Mouse (Mus musculus): ENCODE measurements around the gene Sepsecs. TPM values are rescaled to one million over a fixed set of nuclear protein-coding genes. Genes with fewer than 3 reads are reported as not detected.

Sepsecs gene
- polyA plus RNA-seq, 1 experiment from 2014 or later, result 7.4 TPM

DNA sequence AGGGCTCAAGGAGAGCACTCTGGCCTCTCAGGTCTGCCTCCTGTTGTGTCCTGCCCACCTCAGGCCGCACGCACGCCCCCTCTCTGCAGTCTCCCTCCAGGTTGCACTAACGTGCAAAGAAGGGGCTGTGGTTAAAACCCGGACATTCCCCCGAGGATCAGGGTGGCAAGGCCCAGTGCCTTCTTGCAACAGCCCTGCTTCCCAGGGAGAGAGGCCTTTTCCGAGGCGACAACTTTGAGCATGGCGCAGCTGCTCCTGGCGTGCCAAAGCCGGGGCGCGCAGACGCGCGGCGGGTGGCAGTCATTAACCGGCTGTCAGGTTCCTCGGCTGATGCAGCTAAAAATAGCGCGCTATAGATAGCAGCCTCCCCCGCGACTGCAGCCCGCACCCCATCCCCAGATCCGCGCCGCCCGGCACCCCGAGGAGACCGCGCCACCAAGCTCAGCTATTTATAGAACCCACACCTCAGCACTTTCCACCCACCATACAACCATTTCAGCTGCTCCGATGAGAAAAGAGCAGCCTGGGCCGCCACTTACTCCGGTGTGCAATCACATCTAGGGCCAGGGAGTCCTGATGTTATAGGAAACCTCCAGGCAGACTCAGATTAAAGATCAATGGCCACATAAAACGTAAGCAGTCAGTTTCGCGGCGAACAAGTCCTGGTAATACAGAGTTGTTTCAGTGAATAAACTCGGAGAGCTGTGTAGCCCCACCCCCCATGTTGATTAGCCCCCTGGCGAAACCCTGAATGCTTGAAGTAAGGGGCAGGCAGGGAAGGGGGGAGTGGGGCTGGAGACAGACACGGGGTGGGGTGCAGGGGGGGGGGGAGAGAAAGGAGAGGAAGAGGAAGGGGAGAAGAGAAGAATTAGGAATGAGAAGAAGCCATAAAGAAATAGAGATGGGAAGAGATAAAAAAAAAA, 50.9 kb downstream of the Sepsecs start:
- H3K9ac ChIP-seq (ENCODE audit: low read depth, low read length), result peak overlapping the region; percentile 55
- WGBS, result under 1% methylated on average over 41 of the region's 41 CpGs
- ATAC-seq, result peak; percentile 83
- peaks cover 21% of the 10 kb centered on the region for H3K4me1 ChIP-seq (ENCODE audit: control insufficient read depth, insufficient read depth, low read length)
- H3K4me2 ChIP-seq (ENCODE audit: low read length), result peak overlapping the region; percentile 65
- H3K9me3 ChIP-seq (replicated peaks; ENCODE audit: control insufficient read depth, low read length, poor library complexity, severe bottlenecking), result no peaks in the 10 kb centered on the region
- no peaks in the 10 kb centered on the region for H3K27me3 ChIP-seq (ENCODE audit: control insufficient read depth, insufficient read depth, low read depth, low read length)
- peak overlapping the region; percentile 39 for H3K4me3 ChIP-seq (ENCODE audit: low read depth, low read length)
- H3K36me3 ChIP-seq (ENCODE audit: control insufficient read depth, insufficient read depth, low read length), result no peaks in the 10 kb centered on the region
- H3K27ac ChIP-seq (ENCODE audit: low read length), result peak overlapping the region; percentile 73

DNA sequence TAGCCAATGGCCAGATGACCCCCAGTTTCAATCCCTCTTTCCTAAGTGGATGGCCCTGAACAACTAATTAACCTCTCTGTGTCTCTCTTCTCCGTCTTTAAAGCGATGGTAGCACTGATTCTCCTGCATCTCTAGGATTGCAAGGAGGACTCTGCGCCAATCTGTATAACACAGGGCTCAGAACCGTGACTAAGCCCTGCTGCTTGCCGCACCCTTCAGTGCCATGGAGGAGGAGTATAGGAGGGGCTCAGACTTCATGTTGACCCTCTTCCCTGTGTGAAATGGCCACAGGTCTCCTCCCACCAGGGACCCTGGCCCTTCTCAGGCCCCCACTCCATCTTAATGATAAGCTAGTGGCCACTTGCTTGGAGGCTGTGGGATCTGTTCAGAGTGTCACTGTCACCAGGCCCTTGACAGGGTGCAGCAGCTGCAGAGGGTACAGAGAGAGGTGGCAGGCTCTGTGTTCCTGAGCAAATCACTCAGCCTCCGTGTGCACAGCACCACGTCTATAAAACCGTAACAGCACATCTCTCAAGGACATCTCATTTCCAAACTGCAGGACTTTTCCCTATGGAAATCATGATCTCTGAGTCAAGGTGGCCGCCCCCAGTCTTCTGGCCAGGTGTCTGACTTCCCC, 51.7 kb downstream of the Sepsecs start:
- no peaks in the 10 kb centered on the region for H3K36me3 ChIP-seq (ENCODE audit: control insufficient read depth, insufficient read depth, low read length)
- H3K27ac ChIP-seq (ENCODE audit: low read length), result peak overlapping the region; percentile 73
- H3K4me2 ChIP-seq (ENCODE audit: low read length), result peak overlapping the region; percentile 65
- no peaks in the 10 kb centered on the region for H3K9me3 ChIP-seq (replicated peaks; ENCODE audit: control insufficient read depth, low read length, poor library complexity, severe bottlenecking)
- peak overlapping the region; percentile 55; the same call in 1 of the 2 replicates for H3K9ac ChIP-seq (ENCODE audit: low read depth, low read length)
- WGBS, result 21% methylated on average over 9 of the region's 9 CpGs
- H3K4me1 ChIP-seq (ENCODE audit: control insufficient read depth, insufficient read depth, low read length), result peaks cover 21% of the 10 kb centered on the region
- peak; percentile 55 for ATAC-seq
- H3K27me3 ChIP-seq (ENCODE audit: control insufficient read depth, insufficient read depth, low read depth, low read length), result no peaks in the 10 kb centered on the region
- H3K4me3 ChIP-seq (ENCODE audit: low read depth, low read length), result peak overlapping the region; percentile 39; the same call in 1 of the 2 replicates

DNA sequence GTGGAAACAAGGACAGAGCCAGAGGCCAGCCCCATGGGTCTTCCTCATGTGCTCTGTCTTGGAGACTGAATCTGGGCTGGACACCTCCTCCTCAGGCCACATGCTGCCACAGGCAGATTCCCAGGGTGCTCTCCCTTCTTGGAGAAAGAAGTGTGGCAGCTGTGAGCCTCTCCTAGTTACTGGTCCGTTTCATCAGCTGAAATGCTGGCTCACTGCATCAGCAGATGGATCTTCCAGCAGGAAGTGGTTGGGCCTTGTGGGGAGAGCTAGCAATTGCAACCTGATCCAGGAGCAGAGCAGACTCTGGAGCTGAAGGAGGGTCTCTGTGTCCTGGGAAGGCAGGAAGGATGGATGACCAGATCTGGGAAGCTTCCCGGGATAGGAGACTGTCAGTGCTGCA, 53.0 kb downstream of the Sepsecs start:
- Histone ChIP-seq H3K4me2 (ENCODE audit: low read length) (no peak overlapping the region), H3K36me3 (ENCODE audit: control insufficient read depth, insufficient read depth, low read length) (no peaks in the 10 kb centered on the region), H3K9ac (ENCODE audit: low read depth, low read length) (no peak overlapping the region), H3K27me3 (ENCODE audit: control insufficient read depth, insufficient read depth, low read depth, low read length) (no peaks in the 10 kb centered on the region), H3K4me3 (ENCODE audit: low read depth, low read length) (no peak overlapping the region), H3K4me1 (ENCODE audit: control insufficient read depth, insufficient read depth, low read length) (peaks cover 21% of the 10 kb centered on the region), H3K9me3 (replicated peaks; ENCODE audit: control insufficient read depth, low read length, poor library complexity, severe bottlenecking) (no peaks in the 10 kb centered on the region), H3K27ac (ENCODE audit: low read length) (peak overlapping the region; percentile 22; the same call in 1 of the 2 replicates)
- ATAC-seq, result no peak
- WGBS, result 34% methylated on average over 2 of the region's 2 CpGs

DNA sequence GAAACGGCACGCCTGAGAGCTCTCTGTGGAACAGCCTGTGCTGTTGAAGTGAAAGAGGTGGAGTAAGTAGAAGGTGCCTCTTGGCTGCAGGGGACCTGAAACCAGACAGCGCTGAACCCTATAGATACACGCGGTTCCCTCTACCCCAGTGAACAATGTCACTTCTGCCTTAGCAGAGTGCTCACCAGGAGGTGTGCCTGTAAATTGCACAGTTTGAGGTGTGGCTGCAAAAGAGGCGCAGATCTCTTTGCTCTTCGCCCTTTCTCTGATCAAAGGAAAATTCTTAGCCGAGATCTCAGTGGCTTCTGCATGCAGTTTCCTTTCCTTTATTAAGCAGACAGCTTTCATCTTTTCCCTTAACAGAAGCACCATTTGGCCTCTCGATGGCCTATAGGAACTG, 54.1 kb downstream of the Sepsecs start:
- no peak overlapping the region for H3K9ac ChIP-seq (ENCODE audit: low read depth, low read length)
- no peaks in the 10 kb centered on the region for H3K36me3 ChIP-seq (ENCODE audit: control insufficient read depth, insufficient read depth, low read length)
- no peak overlapping the region for H3K4me2 ChIP-seq (ENCODE audit: low read length)
- H3K4me1 ChIP-seq (ENCODE audit: control insufficient read depth, insufficient read depth, low read length), result peaks cover 21% of the 10 kb centered on the region
- WGBS, result 53% methylated on average over 9 of the region's 9 CpGs
- no peaks in the 10 kb centered on the region for H3K27me3 ChIP-seq (ENCODE audit: control insufficient read depth, insufficient read depth, low read depth, low read length)
- no peak overlapping the region for H3K27ac ChIP-seq (ENCODE audit: low read length)
- no peaks in the 10 kb centered on the region for H3K9me3 ChIP-seq (replicated peaks; ENCODE audit: control insufficient read depth, low read length, poor library complexity, severe bottlenecking)
- ATAC-seq, result no peak; the same call in 1 of the 2 replicates
- H3K4me3 ChIP-seq (ENCODE audit: low read depth, low read length), result no peak overlapping the region

DNA sequence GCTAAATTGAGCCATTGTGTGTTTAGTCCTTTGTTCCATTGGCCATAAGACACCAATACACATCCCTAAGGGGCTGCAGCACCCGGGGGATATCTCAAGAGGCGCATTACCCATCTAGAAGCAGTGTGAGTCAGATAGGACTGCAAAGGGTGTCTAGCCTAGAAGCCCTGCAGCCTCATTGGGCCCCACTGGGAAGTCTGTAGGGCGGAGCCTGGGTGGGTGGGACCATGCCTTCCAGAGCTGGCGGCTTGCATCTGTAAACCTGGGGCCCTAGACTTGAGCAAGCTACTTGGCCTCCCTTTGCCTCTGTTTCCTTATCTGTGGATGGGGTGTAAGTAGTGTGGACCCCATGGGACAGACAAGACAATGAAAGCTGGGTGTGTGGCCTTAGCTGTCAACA, 54.8 kb downstream of the Sepsecs start:
- no peak for ATAC-seq

DNA sequence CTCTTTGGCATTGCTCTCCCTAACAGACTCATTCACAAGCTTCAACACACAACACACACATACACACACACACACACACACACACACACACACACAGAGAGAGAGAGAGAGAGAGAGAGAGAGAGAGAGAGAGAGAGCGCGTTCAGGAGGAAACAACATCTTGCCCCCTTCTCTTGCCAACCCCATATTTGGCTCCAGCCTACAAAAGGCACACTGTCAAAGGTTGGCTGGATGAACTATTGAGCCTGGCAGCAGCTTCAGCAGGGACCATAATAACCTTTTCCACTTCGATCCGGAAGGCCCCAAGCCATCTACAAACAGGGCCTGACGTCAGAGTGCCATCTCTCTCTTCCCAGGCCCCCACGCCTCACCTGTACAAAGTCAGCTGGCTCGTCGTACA, 56.7 kb downstream of the Sepsecs start:
- H3K4me1 ChIP-seq (ENCODE audit: control insufficient read depth, insufficient read depth, low read length), result peaks cover 12% of the 10 kb centered on the region
- no peaks in the 10 kb centered on the region for H3K9me3 ChIP-seq (replicated peaks; ENCODE audit: control insufficient read depth, low read length, poor library complexity, severe bottlenecking)
- no peaks in the 10 kb centered on the region for H3K36me3 ChIP-seq (ENCODE audit: control insufficient read depth, insufficient read depth, low read length)
- H3K4me2 ChIP-seq (ENCODE audit: low read length), result no peak overlapping the region
- H3K9ac ChIP-seq (ENCODE audit: low read depth, low read length), result no peak overlapping the region
- H3K4me3 ChIP-seq (ENCODE audit: low read depth, low read length), result no peak overlapping the region
- no peak for ATAC-seq
- WGBS, result 89% methylated on average over 6 of the region's 8 CpGs
- H3K27me3 ChIP-seq (ENCODE audit: control insufficient read depth, insufficient read depth, low read depth, low read length), result no peaks in the 10 kb centered on the region
- no peak overlapping the region for H3K27ac ChIP-seq (ENCODE audit: low read length)

More for the DNA sequence above, 54.8 kb downstream of the Sepsecs start:
- Histone ChIP-seq H3K36me3 (ENCODE audit: control insufficient read depth, insufficient read depth, low read length) (no peaks in the 10 kb centered on the region), H3K4me1 (ENCODE audit: control insufficient read depth, insufficient read depth, low read length) (peaks cover 21% of the 10 kb centered on the region), H3K27me3 (ENCODE audit: control insufficient read depth, insufficient read depth, low read depth, low read length) (no peaks in the 10 kb centered on the region), H3K9me3 (replicated peaks; ENCODE audit: control insufficient read depth, low read length, poor library complexity, severe bottlenecking) (no peaks in the 10 kb centered on the region), H3K4me3 (ENCODE audit: low read depth, low read length) (no peak overlapping the region), H3K9ac (ENCODE audit: low read depth, low read length) (no peak overlapping the region), H3K4me2 (ENCODE audit: low read length) (no peak overlapping the region), H3K27ac (ENCODE audit: low read length) (no peak overlapping the region)
- 82% methylated on average over 4 of the region's 4 CpGs for WGBS

DNA sequence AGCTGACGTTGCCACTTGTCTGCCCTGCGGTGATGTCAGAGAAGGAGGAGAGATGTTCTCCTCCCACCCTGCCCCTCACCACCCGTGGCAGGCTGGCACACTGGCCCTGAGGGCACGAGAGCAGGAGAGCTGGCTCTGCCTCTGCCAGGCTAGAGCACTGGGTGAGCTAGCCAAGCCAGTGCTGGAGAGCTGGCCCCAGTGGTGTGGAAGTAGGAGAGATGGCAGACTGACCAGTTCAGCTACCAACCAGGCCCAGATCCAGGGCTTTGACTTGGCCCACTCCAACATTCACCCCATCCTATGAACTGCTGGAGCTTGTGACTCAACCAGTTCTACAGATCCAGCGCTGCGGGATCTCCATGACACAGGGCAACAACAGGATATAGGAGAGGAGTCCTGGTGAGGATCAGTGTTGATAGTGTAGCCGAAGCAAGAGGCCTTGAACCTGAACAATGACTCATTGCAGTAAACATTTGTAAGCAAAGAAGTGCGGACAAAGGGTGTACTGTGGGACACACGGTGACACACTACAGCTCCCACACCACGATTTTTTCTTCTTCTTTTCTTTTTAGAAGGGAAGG, 58.1 kb downstream of the Sepsecs start:
- Histone ChIP-seq H3K36me3 (ENCODE audit: control insufficient read depth, insufficient read depth, low read length) (no peaks in the 10 kb centered on the region), H3K4me3 (ENCODE audit: low read depth, low read length) (no peak overlapping the region), H3K27ac (ENCODE audit: low read length) (no peak overlapping the region), H3K9me3 (replicated peaks; ENCODE audit: control insufficient read depth, low read length, poor library complexity, severe bottlenecking) (no peaks in the 10 kb centered on the region; the same call in 1 of the 2 replicates), H3K9ac (ENCODE audit: low read depth, low read length) (no peak overlapping the region), H3K4me2 (ENCODE audit: low read length) (no peak overlapping the region), H3K27me3 (ENCODE audit: control insufficient read depth, insufficient read depth, low read depth, low read length) (no peaks in the 10 kb centered on the region), H3K4me1 (ENCODE audit: control insufficient read depth, insufficient read depth, low read length) (peaks cover 3% of the 10 kb centered on the region; the same call in 1 of the 2 replicates)
- 74% methylated on average over 10 of the region's 10 CpGs for WGBS
- ATAC-seq, result no peak

DNA sequence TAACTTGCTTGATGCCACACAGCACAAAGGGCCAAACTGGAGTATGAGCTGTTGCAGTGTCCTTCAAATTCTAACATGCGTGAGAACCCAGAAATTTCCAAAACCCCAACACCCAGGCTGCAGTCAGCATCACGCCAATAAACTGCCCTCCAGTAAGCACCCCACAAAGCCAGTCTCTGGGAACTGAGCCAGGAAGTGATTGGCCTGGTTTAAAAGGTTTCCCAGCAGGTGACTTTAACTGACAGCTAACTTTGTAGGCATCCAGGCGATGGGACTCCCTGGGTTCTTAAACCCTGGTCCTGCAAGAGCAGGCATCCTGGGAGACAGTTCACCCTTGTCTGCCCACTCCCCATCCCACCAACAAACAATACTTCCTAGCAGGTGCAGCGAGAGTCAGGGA, 59.2 kb downstream of the Sepsecs start:
- no peaks in the 10 kb centered on the region; the same call in 1 of the 2 replicates for H3K9me3 ChIP-seq (replicated peaks; ENCODE audit: control insufficient read depth, low read length, poor library complexity, severe bottlenecking)
- WGBS, result 32% methylated on average over 4 of the region's 4 CpGs
- ATAC-seq, result no peak
- H3K36me3 ChIP-seq (ENCODE audit: control insufficient read depth, insufficient read depth, low read length), result no peaks in the 10 kb centered on the region
- H3K27ac ChIP-seq (ENCODE audit: low read length), result no peak overlapping the region
- H3K4me3 ChIP-seq (ENCODE audit: low read depth, low read length), result no peak overlapping the region
- H3K4me2 ChIP-seq (ENCODE audit: low read length), result no peak overlapping the region
- H3K27me3 ChIP-seq (ENCODE audit: control insufficient read depth, insufficient read depth, low read depth, low read length), result no peaks in the 10 kb centered on the region
- no peaks in the 10 kb centered on the region for H3K4me1 ChIP-seq (ENCODE audit: control insufficient read depth, insufficient read depth, low read length)
- no peak overlapping the region for H3K9ac ChIP-seq (ENCODE audit: low read depth, low read length)
